Mouse (Mus musculus): ENCODE data around the gene Syt3.

Syt3 gene

GRCm38 (mm10) chr7:44356590-44357481 lies 27.1 kb upstream of the Syt3 start:
- DNase-seq (ENCODE audit: low spot score), result no peak

GRCm38 (mm10) chr7:44357531-44357930 lies 26.4 kb upstream of the Syt3 start:
- DNase-seq (ENCODE audit: low spot score), result no peak

- DNase-seq (ENCODE audit: low spot score), result no peak
Observed at GRCm38 (mm10) chr7:44358012-44358411, 25.9 kb upstream of the Syt3 start.

GRCm38 (mm10) chr7:44358886-44359654 lies 24.8 kb upstream of the Syt3 start:
- DNase-seq (ENCODE audit: low spot score), result no peak

GRCm38 (mm10) chr7:44359908-44360672 lies 23.8 kb upstream of the Syt3 start:
- peak; percentile 89 for DNase-seq (ENCODE audit: low spot score)

- no peak for DNase-seq (ENCODE audit: low spot score)
Observed at GRCm38 (mm10) chr7:44360792-44361301, 23.1 kb upstream of the Syt3 start.

- DNase-seq (ENCODE audit: low spot score), result no peak
Observed at GRCm38 (mm10) chr7:44372678-44373077, 11.2 kb upstream of the Syt3 start.

GRCm38 (mm10) chr7:44373460-44373859 lies 10.4 kb upstream of the Syt3 start:
- DNase-seq (ENCODE audit: low spot score), result no peak

- peak; percentile 83 for DNase-seq (ENCODE audit: low spot score)
Observed at GRCm38 (mm10) chr7:44373889-44374652, 9.8 kb upstream of the Syt3 start.

- DNase-seq (ENCODE audit: low spot score), result no peak
Observed at GRCm38 (mm10) chr7:44374756-44375155, 9.1 kb upstream of the Syt3 start.

GRCm38 (mm10) chr7:44375207-44375606 lies 8.7 kb upstream of the Syt3 start:
- no peak for DNase-seq (ENCODE audit: low spot score)

GRCm38 (mm10) chr7:44375793-44376192 lies 8.1 kb upstream of the Syt3 start:
- DNase-seq (ENCODE audit: low spot score), result no peak

- no peak for DNase-seq (ENCODE audit: low spot score)
Observed at GRCm38 (mm10) chr7:44378290-44378689, 5.6 kb upstream of the Syt3 start.

GRCm38 (mm10) chr7:44382541-44382940 lies 1.4 kb upstream of the Syt3 start:
- DNase-seq (ENCODE audit: low spot score), result no peak

- no peak for DNase-seq (ENCODE audit: low spot score)
Observed at GRCm38 (mm10) chr7:44384716-44385059, 786 bp downstream of the Syt3 start.

GRCm38 (mm10) chr7:44385720-44386119 lies 1.8 kb downstream of the Syt3 start, which contains the start of gene 1700008O03Rik:
TSS of gene 1700008O03Rik (minus strand) at chr7:44385820.
- DNase-seq (ENCODE audit: low spot score), result no peak

GRCm38 (mm10) chr7:44391831-44392230 lies 7.9 kb downstream of the Syt3 start:
- no peak for DNase-seq (ENCODE audit: low spot score)

GRCm38 (mm10) chr7:44392341-44392740 lies 8.4 kb downstream of the Syt3 start:
- DNase-seq (ENCODE audit: low spot score), result no peak

GRCm38 (mm10) chr7:44393284-44393683 lies 9.4 kb downstream of the Syt3 start:
- no peak for DNase-seq (ENCODE audit: low spot score)

GRCm38 (mm10) chr7:44398570-44398969 lies 14.7 kb downstream of the Syt3 start:
- peak; percentile 73 for DNase-seq (ENCODE audit: low spot score)

GRCm38 (mm10) chr7:44401673-44402072 lies 17.8 kb downstream of the Syt3 start:
- no peak for DNase-seq (ENCODE audit: low spot score)

Data from T-cell, adult 2 months (primary cell).